Mouse (Mus musculus) MEL (cell line): Measurements from ENCODE around the gene Mrpl30. TPM values are rescaled to one million over a fixed set of nuclear protein-coding genes. Genes with fewer than 3 reads are reported as not detected.

Experiments used
- DNase-seq: peaks from one replicate; pipeline ENCODE4 v3.0.0; 2011; ENCODE audit warnings: low read depth, low spot score
- H3K27ac ChIP-seq: 2 replicates; pipeline ENCODE4 v1.5.1; 2012; ENCODE audit warnings: low read depth, mild to moderate bottlenecking, control low read depth, low read length, moderate library complexity; ENCODE audit not compliant: control insufficient read depth
- H3K27me3 ChIP-seq, 2 experiments: fragments of 150-350 bp in 1 of 2; sonication (generic) in 1 of 2; 2 replicates each; pipeline ENCODE4 v1.6.1; 2012; ENCODE audit warnings: low read length in 2 of 2, mild to moderate bottlenecking in 2 of 2, improper control_type of control experiment in 1 of 2, moderate library complexity in 1 of 2; ENCODE audit not compliant: insufficient read depth in 2 of 2, control insufficient read depth in 1 of 2
- H3K36me3 ChIP-seq, 2 experiments: 2 replicates each; pipeline ENCODE4 v1.6.1; 2012 to 2014; ENCODE audit warnings: low read length in 2 of 2, improper control_type of control experiment in 1 of 2, inconsistent platforms in 1 of 2, mild to moderate bottlenecking in 1 of 2; ENCODE audit not compliant: insufficient read depth in 2 of 2, control insufficient read depth in 1 of 2
- H3K4me1 ChIP-seq, 2 experiments: fragments of 150-350 bp in 1 of 2; sonication (generic) in 1 of 2; 2 replicates each; pipeline ENCODE4 v1.6.1; 2012; ENCODE audit warnings: low read length in 2 of 2, improper control_type of control experiment in 1 of 2, mild to moderate bottlenecking in 1 of 2; ENCODE audit not compliant: insufficient read depth in 2 of 2, control insufficient read depth in 1 of 2
- H3K4me3 ChIP-seq, 2 experiments: fragments of 150-350 bp in 1 of 2; sonication (generic) in 1 of 2; 2 replicates each; pipeline ENCODE4 v1.5.1; 2012; ENCODE audit warnings: low read depth in 2 of 2, low read length in 2 of 2, mild to moderate bottlenecking in 2 of 2, moderate library complexity in 2 of 2, control low read depth in 1 of 2, improper control_type of control experiment in 1 of 2; ENCODE audit not compliant: control insufficient read depth in 1 of 2, insufficient read depth in 1 of 2
- H3K79me2 ChIP-seq: 2 replicates; pipeline ENCODE4 v1.6.1; 2012; ENCODE audit warnings: mild to moderate bottlenecking, low read length, moderate library complexity; ENCODE audit not compliant: control insufficient read depth, poor library complexity, insufficient read depth
- H3K9ac ChIP-seq: 2 replicates; pipeline ENCODE4 v1.6.1; 2012; ENCODE audit warnings: low read depth, mild to moderate bottlenecking, control low read depth, low read length, moderate library complexity; ENCODE audit not compliant: control insufficient read depth, poor library complexity, severe bottlenecking
- H3K9me3 ChIP-seq: fragments of 150-350 bp; sonication (generic); replicated peaks from 2 replicates; pipeline ENCODE4 v1.6.1; 2012; ENCODE audit warnings: mild to moderate bottlenecking, low read length, improper control_type of control experiment, moderate library complexity; ENCODE audit not compliant: insufficient read depth
- CHD1 ChIP-seq: IDR thresholded peaks from 2 replicates; pipeline ENCODE4 v1.6.1; 2012; ENCODE audit warnings: low read depth, mild to moderate bottlenecking, inconsistent platforms, low read length, improper control_type of control experiment
- ELF1 ChIP-seq: IDR thresholded peaks from 2 replicates; pipeline ENCODE4 v1.6.1; 2014; ENCODE audit warnings: low read depth, mild to moderate bottlenecking, inconsistent platforms, low read length, improper control_type of control experiment, moderate library complexity
- JUND ChIP-seq: IDR thresholded peaks from 2 replicates; pipeline ENCODE4 v1.6.1; 2011; ENCODE audit warnings: low read depth, mild to moderate bottlenecking, improper control_type of control experiment, low read length
- MXI1 ChIP-seq: IDR thresholded peaks from 2 replicates; pipeline ENCODE4 v1.6.1; 2011; ENCODE audit warnings: mild to moderate bottlenecking, low read depth, low read length, improper control_type of control experiment
- NELFE ChIP-seq: IDR thresholded peaks from 2 replicates; pipeline ENCODE4 v1.6.1; 2011; ENCODE audit warnings: low read depth, low read length, improper control_type of control experiment
- RCOR1 ChIP-seq: IDR thresholded peaks from 2 replicates; pipeline ENCODE4 v1.6.1; 2012; ENCODE audit warnings: low read depth, mild to moderate bottlenecking, inconsistent platforms, low read length, improper control_type of control experiment
- TBP ChIP-seq: IDR thresholded peaks from 2 replicates; pipeline ENCODE4 v1.8.0; 2011; ENCODE audit warnings: low read depth, low read length, improper control_type of control experiment
- USF2 ChIP-seq, 2 experiments: IDR thresholded peaks; 2 replicates each; pipeline ENCODE4 v1.6.1; 2011 to 2012; ENCODE audit warnings: improper control_type of control experiment in 2 of 2, low read length in 2 of 2, borderline replicate concordance in 1 of 2, inconsistent platforms in 1 of 2, low read depth in 1 of 2, mild to moderate bottlenecking in 1 of 2; ENCODE audit not compliant: insufficient read depth in 1 of 2
- ZNF384 ChIP-seq: IDR thresholded peaks from 2 replicates; pipeline ENCODE4 v1.6.1; 2012; ENCODE audit warnings: low read depth, mild to moderate bottlenecking, inconsistent platforms, low read length, improper control_type of control experiment
- polyA plus RNA-seq, 2 experiments: library from polyadenylated mRNA; stranded (reverse) in 1 of 2; unstranded in 1 of 2; fragments of >175 nt in 1 of 2; fragments of >200 nt in 1 of 2; gene quantifications; 2 replicates each; pipeline versions ENCODE4 v1.2.1 to v1.2.4; 2012; ENCODE audit warnings: low replicate concordance in 2 of 2, low read depth in 1 of 2; ENCODE audit not compliant: insufficient read length in 2 of 2, insufficient read depth in 1 of 2, missing spikeins in 1 of 2
- total RNA-seq: library from RNA; depleted of rRNA; stranded (reverse); fragments of 300-350 nt; gene quantifications from 2 replicates; pipeline ENCODE4 v1.2.3, GENCODE M21; 2012

The Mrpl30 gene
- total and polyA plus RNA-seq, 3 experiments = 189 to 260 (median 255) TPM

GRCm38 (mm10) chr1:37890025-37890652, at the start of gene Mrpl30, which contains the start of gene Mitd1 (continued):
- TF ChIP-seq ELF1 = peak; percentile 85
- no peak for TF ChIP-seq USF2 (IDR thresholded peaks at IDR 0.05; ENCODE audit: borderline replicate concordance in 1 of 2, insufficient read depth in 1 of 2, low read depth in 1 of 2, low read length in 2 of 2)
- peak; percentile 85 for TF ChIP-seq NELFE

DNA sequence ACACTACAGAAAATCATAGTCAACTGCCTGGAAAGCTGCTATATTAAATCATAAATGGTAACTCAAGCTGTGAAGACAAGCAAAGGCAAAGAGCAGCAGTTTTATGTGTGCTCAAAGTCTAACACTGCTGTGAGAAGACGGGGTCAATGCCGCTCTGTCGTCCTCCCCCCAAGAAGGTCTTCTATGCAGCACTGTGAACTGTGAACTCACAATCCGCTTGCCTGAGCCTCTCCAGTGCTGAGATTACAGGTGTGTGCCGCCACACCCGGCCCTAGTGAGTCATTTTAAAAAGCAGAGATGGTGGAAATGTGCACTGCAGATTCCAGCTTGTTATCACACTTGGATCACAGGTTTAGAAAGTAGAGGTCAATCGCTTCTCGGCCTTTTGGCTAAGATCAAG, 43.4 kb upstream of the Mrpl30 start:
- Histone ChIP-seq H3K9me3 (no peaks in the 10 kb centered on the region), H3K4me3 (no peak overlapping the region), H3K9ac (no peak overlapping the region), H3K27ac (no peak overlapping the region)
- DNase-seq = no peak
- no peak for TF ChIP-seq ZNF384
- TF ChIP-seq, all 39 proteins: peak for 0
- Histone ChIP-seq H3K4me1 (no peaks in the 10 kb centered on the region), H3K27me3 (peaks cover 7 to 8% of the 10 kb centered on the region in 2 experiments; a peak in 3 of 4 replicates), H3K36me3 (no peaks in the 10 kb centered on the region), H3K79me2 (no peaks in the 10 kb centered on the region)

- Histone ChIP-seq H3K4me3 (no peak overlapping the region), H3K9me3 (no peaks in the 10 kb centered on the region), H3K9ac (no peak overlapping the region), H3K79me2 (no peaks in the 10 kb centered on the region), H3K27ac (no peak overlapping the region), H3K36me3 (no peaks in the 10 kb centered on the region), H3K4me1 (no peaks in the 10 kb centered on the region), H3K27me3 (peaks cover 7% of the 10 kb centered on the region in 2 experiments; a peak in 3 of 4 replicates)
- no peak for DNase-seq
- TF ChIP-seq RCOR1 (no peak), CHD1 (no peak), MXI1 (no peak), JUND (no peak), ELF1 (no peak), TBP (no peak)
Observed at GRCm38 (mm10) chr1:37850696-37851095, 39.6 kb upstream of the Mrpl30 start.
